Mouse (Mus musculus) forebrain, embryonic 13.5 days (tissue): ENCODE results near the gene Ulk3. TPM values are rescaled to one million over a fixed set of nuclear protein-coding genes. Genes with fewer than 3 reads are reported as not detected.

Source experiments
- ATAC-seq: fragments of 200-750 bp; cut with Nextera tagmentation; 2 replicates; pipeline ENCODE4 v1.8.0; 2017
- H3K27ac ChIP-seq: fragments of 300-500 bp; sonication (generic); 2 replicates; pipeline ENCODE4 v1.5.1; 2015; ENCODE audit warnings: inconsistent platforms, mild to moderate bottlenecking, moderate library complexity
- H3K27me3 ChIP-seq: fragments of 300-500 bp; sonication (generic); 2 replicates; pipeline ENCODE4 v1.6.1; 2015; ENCODE audit warnings: mild to moderate bottlenecking, inconsistent platforms
- H3K36me3 ChIP-seq: fragments of 300-500 bp; sonication (generic); 2 replicates; pipeline ENCODE4 v1.6.1; 2015; ENCODE audit warnings: mild to moderate bottlenecking, inconsistent platforms; ENCODE audit not compliant: poor library complexity, severe bottlenecking
- H3K4me1 ChIP-seq: fragments of 300-500 bp; sonication (generic); 2 replicates; pipeline ENCODE4 v1.6.1; 2015; ENCODE audit warnings: inconsistent platforms
- H3K4me2 ChIP-seq: fragments of 300-500 bp; sonication (generic); 2 replicates; pipeline ENCODE4 v1.6.1; 2015; ENCODE audit warnings: inconsistent platforms, mild to moderate bottlenecking, moderate library complexity
- H3K4me3 ChIP-seq: fragments of 300-500 bp; sonication (generic); 2 replicates; pipeline ENCODE4 v1.5.1; 2015; ENCODE audit warnings: mild to moderate bottlenecking, inconsistent platforms
- H3K9ac ChIP-seq: fragments of 300-500 bp; sonication (generic); 2 replicates; pipeline ENCODE4 v1.6.1; 2015; ENCODE audit warnings: mild to moderate bottlenecking, inconsistent platforms
- H3K9me3 ChIP-seq: fragments of 300-500 bp; sonication (generic); replicated peaks from 2 replicates; pipeline ENCODE4 v1.6.1; 2016; ENCODE audit warnings: inconsistent platforms
- WGBS: fragments of 180-500 bp; shearing (Covaris S2); methylation state at CpG from one replicate; pipeline ENCODE4 v1.1.7; 2015; 5-methylcytosine and 5-hydroxymethylcytosine counted together
- polyA plus RNA-seq: library from polyadenylated mRNA; unstranded; fragments of >200 nt; fragmentation: Nextera tagmentation; extraction: Ambion mirVana; gene quantifications from 2 replicates; pipeline ENCODE4 v1.2.1, GENCODE M21; 2015

Gene Ulk3
- polyA plus RNA-seq, 1 experiment from 2014 or later = 20.3 TPM

GRCm38 (mm10) chr9:57575577-57575976 is 13.7 kb upstream of the Ulk3 start:
- Histone ChIP-seq H3K27me3 (no peaks in the 10 kb centered on the region), H3K27ac (no peak overlapping the region), H3K4me2 (no peak overlapping the region), H3K9me3 (no peaks in the 10 kb centered on the region), H3K4me1 (no peaks in the 10 kb centered on the region), H3K36me3 (peaks cover 55% of the 10 kb centered on the region), H3K9ac (no peak overlapping the region), H3K4me3 (no peak overlapping the region)
- no peak for ATAC-seq
- 87% methylated on average over 3 of the region's 3 CpGs for WGBS

DNA sequence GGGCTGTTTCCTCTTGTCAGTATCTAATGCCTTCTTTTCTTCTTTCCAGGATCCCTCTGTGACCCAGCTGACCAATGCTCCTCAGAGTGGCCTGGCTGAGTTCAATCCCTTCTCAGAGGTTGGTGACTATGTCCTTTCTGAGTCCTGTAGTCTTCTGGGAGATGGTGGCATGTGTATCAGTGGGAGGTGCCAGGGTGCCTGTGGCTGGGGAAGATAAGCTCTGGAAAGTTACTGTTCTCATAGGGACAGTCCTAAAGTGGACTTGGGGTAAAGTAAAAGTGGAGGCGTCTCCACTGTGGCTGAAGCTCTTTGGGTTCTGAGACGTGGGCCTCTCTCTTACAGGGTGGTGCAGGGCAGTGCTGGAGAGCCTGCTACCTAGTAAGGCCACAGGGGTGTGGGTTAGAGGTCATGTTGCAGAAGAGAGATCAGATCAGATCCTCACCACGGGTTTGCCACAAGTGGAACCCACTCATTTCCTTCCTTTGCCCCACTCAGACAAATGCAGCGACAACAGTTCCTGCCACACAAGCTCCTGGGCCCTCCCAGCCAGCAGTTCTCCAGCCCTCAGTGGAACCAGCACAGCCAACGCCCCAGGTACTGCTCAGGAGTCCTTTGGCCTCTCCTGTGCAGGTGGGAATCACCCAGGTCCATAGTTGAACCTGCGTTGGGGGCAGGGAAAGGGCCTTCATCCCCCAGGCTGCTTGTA is 12.0 kb upstream of the Ulk3 start:
- Histone ChIP-seq H3K4me2 (no peak overlapping the region), H3K27ac (no peak overlapping the region), H3K9ac (peak overlapping the region; percentile 12; the same call in 1 of the 2 replicates), H3K4me3 (no peak overlapping the region), H3K27me3 (no peaks in the 10 kb centered on the region), H3K4me1 (no peaks in the 10 kb centered on the region), H3K9me3 (no peaks in the 10 kb centered on the region), H3K36me3 (peaks cover 59% of the 10 kb centered on the region)
- WGBS = 87% methylated on average over 6 of the region's 6 CpGs
- no peak for ATAC-seq

DNA sequence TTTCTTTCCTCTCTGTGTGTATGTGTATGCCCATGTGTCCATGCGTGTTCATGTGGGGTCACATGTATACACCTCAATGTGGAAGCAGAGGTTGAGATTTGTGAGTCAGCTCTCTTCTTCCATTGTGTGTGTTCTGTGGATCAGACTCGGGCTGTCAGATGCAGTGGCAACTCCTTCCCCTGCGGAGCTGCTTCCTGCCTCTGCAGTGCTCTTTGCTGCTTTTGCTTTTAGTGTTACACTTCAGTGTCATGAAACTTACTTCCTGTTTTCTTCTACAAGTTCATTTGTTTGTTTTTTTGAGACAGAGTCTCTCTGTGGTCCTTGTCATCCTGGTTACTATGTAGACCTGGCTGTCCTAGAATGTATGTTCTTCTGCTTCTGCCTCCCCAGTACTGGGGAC is 4.3 kb upstream of the Ulk3 start:
- no peak for ATAC-seq
- 80% methylated on average over 3 of the region's 3 CpGs for WGBS
- H3K27ac ChIP-seq = no peak overlapping the region
- H3K9ac ChIP-seq = no peak overlapping the region
- no peaks in the 10 kb centered on the region for H3K9me3 ChIP-seq
- no peaks in the 10 kb centered on the region for H3K27me3 ChIP-seq
- H3K4me1 ChIP-seq = peaks cover 10% of the 10 kb centered on the region
- H3K36me3 ChIP-seq = peaks cover 74% of the 10 kb centered on the region
- no peak overlapping the region for H3K4me2 ChIP-seq
- no peak overlapping the region for H3K4me3 ChIP-seq

DNA sequence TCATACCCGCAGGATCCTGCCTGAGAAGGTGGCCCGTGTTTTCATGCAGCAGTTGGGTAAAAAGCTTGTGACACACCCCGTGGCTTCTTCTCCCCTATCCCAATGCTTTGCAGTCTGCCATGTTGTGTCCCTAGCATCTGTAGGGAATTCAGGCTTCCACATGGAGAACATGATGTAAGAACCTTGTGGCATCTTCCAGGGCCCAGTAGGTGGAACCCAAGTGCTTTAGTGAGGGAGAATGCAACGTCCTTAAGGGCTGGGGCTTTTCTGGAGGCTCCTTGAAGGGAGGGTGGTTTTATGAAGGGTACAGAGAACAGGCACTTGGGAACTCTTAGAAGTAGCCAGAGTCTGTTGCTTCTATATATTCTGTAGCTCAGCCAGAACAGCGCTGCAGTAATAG is 1.5 kb downstream of the Ulk3 start:
- Histone ChIP-seq H3K27me3 (no peaks in the 10 kb centered on the region), H3K4me3 (no peak overlapping the region), H3K4me1 (peaks cover 19% of the 10 kb centered on the region), H3K9ac (no peak overlapping the region), H3K36me3 (peaks cover 60% of the 10 kb centered on the region), H3K27ac (no peak overlapping the region), H3K9me3 (no peaks in the 10 kb centered on the region), H3K4me2 (peak overlapping the region; percentile 73)
- 27% methylated on average over 5 of the region's 5 CpGs for WGBS
- no peak for ATAC-seq

GRCm38 (mm10) chr9:57593454-57594173 is 4.4 kb downstream of the Ulk3 start:
- Histone ChIP-seq H3K36me3 (peaks cover 40% of the 10 kb centered on the region), H3K9me3 (no peaks in the 10 kb centered on the region), H3K9ac (no peak overlapping the region), H3K27ac (no peak overlapping the region), H3K27me3 (no peaks in the 10 kb centered on the region), H3K4me1 (peaks cover 17% of the 10 kb centered on the region), H3K4me2 (no peak overlapping the region), H3K4me3 (no peak overlapping the region)
- no peak for ATAC-seq
- WGBS = 58% methylated on average over 12 of the region's 12 CpGs

GRCm38 (mm10) chr9:57594174-57594509 is 4.9 kb downstream of the Ulk3 start:
- no peak for ATAC-seq
- Histone ChIP-seq H3K9me3 (no peaks in the 10 kb centered on the region), H3K27me3 (no peaks in the 10 kb centered on the region), H3K36me3 (peaks cover 40% of the 10 kb centered on the region), H3K9ac (no peak overlapping the region), H3K4me1 (peaks cover 14% of the 10 kb centered on the region), H3K4me3 (no peak overlapping the region), H3K27ac (no peak overlapping the region), H3K4me2 (no peak overlapping the region)
- 88% methylated on average over 9 of the region's 9 CpGs for WGBS

DNA sequence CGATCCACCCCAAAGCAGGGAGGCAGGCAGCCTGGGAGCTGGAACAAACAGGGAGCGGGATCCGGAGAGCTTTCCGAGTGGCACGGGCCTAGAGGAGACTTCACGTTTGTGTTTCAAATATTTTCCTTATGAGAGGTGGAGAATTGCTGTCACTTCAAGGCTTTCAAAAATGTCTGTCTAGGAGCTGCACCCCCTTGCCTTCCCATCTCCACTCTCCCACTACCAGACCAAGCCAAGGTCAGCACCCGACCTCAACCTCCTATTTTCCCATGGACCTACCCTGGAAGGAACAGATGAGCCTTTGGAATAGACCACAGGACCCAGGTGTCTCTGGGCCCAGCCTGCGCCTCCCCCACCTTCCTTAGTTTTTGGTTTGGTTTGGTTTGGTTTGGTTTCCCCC is 8.0 kb downstream of the Ulk3 start:
- no peaks in the 10 kb centered on the region for H3K27me3 ChIP-seq
- H3K36me3 ChIP-seq = peaks cover 33% of the 10 kb centered on the region
- H3K4me2 ChIP-seq = no peak overlapping the region
- no peak for ATAC-seq
- WGBS = 87% methylated on average over 8 of the region's 8 CpGs
- H3K9ac ChIP-seq = no peak overlapping the region
- H3K4me3 ChIP-seq = no peak overlapping the region
- peaks cover 19% of the 10 kb centered on the region for H3K4me1 ChIP-seq
- no peaks in the 10 kb centered on the region for H3K9me3 ChIP-seq
- H3K27ac ChIP-seq = no peak overlapping the region

DNA sequence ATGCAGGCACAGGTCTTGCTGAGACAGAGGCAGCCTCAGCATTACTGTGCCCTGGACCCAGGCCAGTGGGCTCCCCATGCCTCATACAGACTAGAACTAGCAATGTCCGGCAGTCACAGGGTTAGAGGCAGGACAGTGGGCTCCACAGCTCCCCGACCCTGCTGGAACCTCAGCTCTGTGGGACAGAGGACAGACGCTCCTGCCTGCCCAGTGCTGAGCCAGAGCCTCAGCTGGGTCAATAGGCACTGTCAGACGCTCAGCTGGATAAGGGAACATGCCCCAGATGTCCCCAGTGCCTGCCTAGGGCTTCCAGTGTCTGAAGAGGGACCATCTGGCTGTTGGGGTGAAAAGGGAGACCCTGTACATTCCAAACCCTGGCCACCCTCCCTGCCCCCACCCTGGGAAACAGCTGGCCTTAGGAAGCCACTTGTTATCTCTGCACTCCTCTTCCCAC is 8.7 kb downstream of the Ulk3 start:
- no peaks in the 10 kb centered on the region for H3K9me3 ChIP-seq
- no peaks in the 10 kb centered on the region for H3K27me3 ChIP-seq
- H3K9ac ChIP-seq = no peak overlapping the region
- H3K27ac ChIP-seq = no peak overlapping the region
- H3K36me3 ChIP-seq = peaks cover 26% of the 10 kb centered on the region
- no peak overlapping the region for H3K4me2 ChIP-seq
- peaks cover 19% of the 10 kb centered on the region for H3K4me1 ChIP-seq
- H3K4me3 ChIP-seq = no peak overlapping the region
- no peak for ATAC-seq
- 20% methylated on average over 4 of the region's 4 CpGs for WGBS

DNA sequence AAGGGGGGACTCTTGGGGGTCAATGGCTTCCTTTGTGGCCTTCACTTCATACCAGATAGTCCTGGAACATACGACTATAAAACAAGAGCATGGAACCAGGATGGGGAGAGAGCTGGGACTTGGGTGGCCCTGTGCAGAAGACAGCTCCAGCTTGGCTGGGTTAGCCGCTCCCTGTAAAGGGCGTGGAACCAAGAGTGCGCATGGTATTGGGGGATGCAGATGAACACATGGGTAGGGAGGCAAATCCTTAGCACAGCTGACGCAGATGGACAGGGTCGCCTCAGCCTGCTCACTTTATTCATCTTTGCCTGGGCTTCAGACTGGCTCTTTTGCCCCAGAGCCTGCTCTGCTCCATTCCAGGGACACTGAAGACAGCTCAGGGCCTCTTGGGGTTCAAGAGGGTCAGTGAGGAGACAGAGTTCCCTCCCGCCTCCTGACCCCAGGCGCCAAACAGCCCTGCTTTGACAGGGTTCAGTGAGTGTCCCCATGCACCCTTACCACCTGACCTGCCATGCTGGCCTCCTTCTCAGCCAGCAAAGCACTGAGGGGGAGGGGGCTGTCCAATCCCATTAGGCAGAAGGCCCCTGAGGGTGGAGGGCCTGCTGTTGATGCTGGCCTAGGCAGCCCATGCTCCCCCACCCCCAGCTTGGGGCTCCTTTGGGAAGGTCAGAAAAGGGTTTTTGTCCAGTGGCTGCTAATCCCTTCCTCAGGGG is 9.8 kb downstream of the Ulk3 start:
- Histone ChIP-seq H3K4me3 (no peak overlapping the region), H3K4me2 (no peak overlapping the region), H3K9ac (peak overlapping the region; percentile 30), H3K27me3 (no peaks in the 10 kb centered on the region; the same call in 1 of the 2 replicates), H3K27ac (no peak overlapping the region), H3K36me3 (peaks cover 15% of the 10 kb centered on the region), H3K4me1 (peaks cover 19% of the 10 kb centered on the region), H3K9me3 (no peaks in the 10 kb centered on the region)
- ATAC-seq = no peak
- 41% methylated on average over 8 of the region's 8 CpGs for WGBS

GRCm38 (mm10) chr9:57600620-57601352 is 11.5 kb downstream of the Ulk3 start:
- no peak overlapping the region for H3K4me2 ChIP-seq
- H3K27me3 ChIP-seq = peaks cover 16% of the 10 kb centered on the region
- no peak overlapping the region for H3K9ac ChIP-seq
- no peak overlapping the region for H3K4me3 ChIP-seq
- no peak overlapping the region for H3K27ac ChIP-seq
- 8% methylated on average over 3 of the region's 3 CpGs for WGBS
- H3K4me1 ChIP-seq = peaks cover 19% of the 10 kb centered on the region
- H3K9me3 ChIP-seq = no peaks in the 10 kb centered on the region
- 0 out of 2 replicates have a peak, but pooled peaks have one; percentile 38 for ATAC-seq
- no peaks in the 10 kb centered on the region for H3K36me3 ChIP-seq

GRCm38 (mm10) chr9:57601353-57601706 is 12.1 kb downstream of the Ulk3 start:
- Histone ChIP-seq H3K27me3 (peaks cover 22% of the 10 kb centered on the region), H3K4me1 (peaks cover 25% of the 10 kb centered on the region), H3K27ac (no peak overlapping the region), H3K4me3 (no peak overlapping the region), H3K4me2 (no peak overlapping the region), H3K36me3 (no peaks in the 10 kb centered on the region), H3K9ac (no peak overlapping the region), H3K9me3 (no peaks in the 10 kb centered on the region)
- 75% methylated on average over 2 of the region's 2 CpGs for WGBS
- ATAC-seq = no peak; the same call in 1 of the 2 replicates

GRCm38 (mm10) chr9:57602098-57602497 is 12.8 kb downstream of the Ulk3 start:
- no peaks in the 10 kb centered on the region for H3K36me3 ChIP-seq
- 74% methylated on average over 8 of the region's 8 CpGs for WGBS
- peaks cover 30% of the 10 kb centered on the region for H3K4me1 ChIP-seq
- no peak overlapping the region for H3K4me3 ChIP-seq
- no peak overlapping the region for H3K27ac ChIP-seq
- no peak for ATAC-seq
- H3K4me2 ChIP-seq = no peak overlapping the region
- no peaks in the 10 kb centered on the region for H3K9me3 ChIP-seq
- peaks cover 29% of the 10 kb centered on the region for H3K27me3 ChIP-seq
- no peak overlapping the region for H3K9ac ChIP-seq
